Mouse (Mus musculus): Measurements from ENCODE around the gene Lca5l.

DNA sequence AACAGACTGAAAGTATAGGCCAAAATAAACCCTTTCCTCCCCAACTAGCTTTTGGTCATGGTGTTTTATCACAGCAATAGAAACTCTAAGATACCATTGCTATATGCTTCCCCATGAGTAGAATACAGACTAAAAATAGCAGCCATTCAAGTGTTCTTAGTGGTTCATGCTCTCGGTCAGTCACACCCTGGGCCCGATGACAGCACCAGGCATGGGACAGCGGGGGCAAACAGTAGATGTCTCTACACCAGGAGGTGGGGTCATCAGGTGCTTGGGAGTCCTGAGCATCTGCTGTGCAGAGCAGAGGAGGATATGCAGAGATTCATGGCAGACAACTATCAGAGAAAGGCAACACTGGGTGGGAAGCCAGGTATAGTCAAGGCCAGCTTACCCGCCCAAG lies 21.0 kb upstream of the Lca5l start:
- TF ChIP-seq CTCF (IDR thresholded peaks at IDR 0.05; ENCODE audit: insufficient read depth, low read length): no peak
- TF ChIP-seq POLR2A (IDR thresholded peaks at IDR 0.05; ENCODE audit: borderline replicate concordance, extremely low read depth, low read depth, low read length): no peak
